Mouse (Mus musculus): ENCODE results near the gene Hmgb1.

- no peak for TF ChIP-seq CTCF (IDR thresholded peaks at IDR 0.05; ENCODE audit: extremely low read depth, insufficient read depth, low read length)
- no peak for TF ChIP-seq POLR2A (IDR thresholded peaks at IDR 0.05; ENCODE audit: extremely low read depth, insufficient read depth, low read length)
These were observed 9.8 kb downstream of the Hmgb1 start for GRCm38 (mm10) chr5:149174527-149174926.
